Mouse (Mus musculus): ENCODE data around the gene Clic4. TPM values are rescaled to one million over a fixed set of nuclear protein-coding genes. Genes with fewer than 3 reads are reported as not detected.
"Not testable (repeated sequence)": the region's sequence is repeated elsewhere in the genome, so short reads cannot be mapped to it uniquely, and the experiment has no call there.

The Clic4 gene
- polyA plus RNA-seq, 1 experiment from 2014 or later: 95.3 TPM

- Histone ChIP-seq H3K9me3 (ENCODE audit: control insufficient read depth, low read depth, low read length) (no peaks in the 10 kb centered on the region), H3K27ac (ENCODE audit: low read length) (no peak overlapping the region), H3K4me3 (ENCODE audit: low read depth, low read length) (no peak overlapping the region), H3K4me2 (replicated peaks; ENCODE audit: low read depth, low read length) (no peak overlapping the region), H3K4me1 (ENCODE audit: control insufficient read depth, insufficient read depth, low read length) (no peaks in the 10 kb centered on the region), H3K9ac (replicated peaks; ENCODE audit: low read depth, low read length) (no peak overlapping the region), H3K27me3 (ENCODE audit: control insufficient read depth, insufficient read depth, low read length) (no peaks in the 10 kb centered on the region), H3K36me3 (ENCODE audit: control insufficient read depth, insufficient read depth, low read length) (no peaks in the 10 kb centered on the region)
- WGBS: 75% methylated on average over 8 of the region's 8 CpGs
- ATAC-seq (ENCODE audit: insufficient number of reproducible peaks, insufficient read depth, low FRiP score, low read depth): no peak
Measured at GRCm38 (mm10) chr4:135197857-135198256, 74.8 kb downstream of the Clic4 start.

DNA sequence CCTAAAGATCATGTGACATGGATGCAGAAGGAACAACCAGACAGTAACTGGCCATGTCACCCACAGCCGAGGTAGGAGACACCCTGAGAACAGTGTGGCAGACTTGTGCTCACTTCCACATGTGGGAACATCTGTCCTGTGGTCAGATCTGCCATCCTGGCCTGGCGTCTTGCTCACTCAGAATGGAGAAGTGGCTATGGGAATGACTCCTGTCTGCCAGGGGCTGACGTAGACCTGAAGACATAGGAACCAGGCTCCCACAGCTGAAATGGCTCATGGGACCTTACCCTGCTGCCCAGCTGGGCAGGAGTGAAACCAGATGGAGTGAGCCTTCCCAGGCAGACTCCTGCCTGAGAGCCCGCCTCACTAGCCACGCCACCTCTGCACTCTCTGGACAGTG lies 79.8 kb downstream of the Clic4 start:
- no peaks in the 10 kb centered on the region for H3K9me3 ChIP-seq (ENCODE audit: control insufficient read depth, low read depth, low read length)
- H3K27me3 ChIP-seq (ENCODE audit: control insufficient read depth, insufficient read depth, low read length): no peaks in the 10 kb centered on the region
- no peaks in the 10 kb centered on the region for H3K4me1 ChIP-seq (ENCODE audit: control insufficient read depth, insufficient read depth, low read length)
- H3K36me3 ChIP-seq (ENCODE audit: control insufficient read depth, insufficient read depth, low read length): no peaks in the 10 kb centered on the region
- no peak overlapping the region for H3K9ac ChIP-seq (replicated peaks; ENCODE audit: low read depth, low read length)
- H3K27ac ChIP-seq (ENCODE audit: low read length): no peak overlapping the region
- 62% methylated on average over 5 of the region's 5 CpGs for WGBS
- no peak overlapping the region for H3K4me2 ChIP-seq (replicated peaks; ENCODE audit: low read depth, low read length)
- no peak overlapping the region for H3K4me3 ChIP-seq (ENCODE audit: low read depth, low read length)
- no peak for ATAC-seq (ENCODE audit: insufficient number of reproducible peaks, insufficient read depth, low FRiP score, low read depth)

DNA sequence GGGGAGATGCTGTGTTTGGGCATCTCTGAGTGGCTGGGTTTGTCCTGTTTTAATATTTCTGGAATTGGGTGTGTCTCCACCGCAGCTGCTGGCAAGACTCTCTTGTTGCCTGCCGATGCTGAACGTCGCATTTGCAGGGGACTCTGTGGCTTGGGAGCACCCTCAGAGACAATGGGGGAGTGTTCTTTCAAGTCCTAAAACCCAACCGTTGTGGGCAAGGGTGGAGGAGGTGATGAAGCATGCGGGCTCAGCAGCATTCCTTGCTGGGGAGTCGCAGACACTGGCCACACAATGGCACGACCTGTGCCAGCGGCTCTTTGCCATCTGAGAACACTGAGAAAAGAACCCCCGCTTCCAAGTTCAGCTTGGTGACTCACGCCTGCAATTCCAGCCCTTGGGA lies 81.0 kb downstream of the Clic4 start:
- Histone ChIP-seq H3K27ac (ENCODE audit: low read length) (no peak overlapping the region), H3K27me3 (ENCODE audit: control insufficient read depth, insufficient read depth, low read length) (no peaks in the 10 kb centered on the region), H3K9ac (replicated peaks; ENCODE audit: low read depth, low read length) (no peak overlapping the region), H3K36me3 (ENCODE audit: control insufficient read depth, insufficient read depth, low read length) (no peaks in the 10 kb centered on the region), H3K9me3 (ENCODE audit: control insufficient read depth, low read depth, low read length) (no peaks in the 10 kb centered on the region), H3K4me2 (replicated peaks; ENCODE audit: low read depth, low read length) (no peak overlapping the region), H3K4me3 (ENCODE audit: low read depth, low read length) (no peak overlapping the region), H3K4me1 (ENCODE audit: control insufficient read depth, insufficient read depth, low read length) (no peaks in the 10 kb centered on the region)
- 80% methylated on average over 11 of the region's 11 CpGs for WGBS
- no peak for ATAC-seq (ENCODE audit: insufficient number of reproducible peaks, insufficient read depth, low FRiP score, low read depth)

DNA sequence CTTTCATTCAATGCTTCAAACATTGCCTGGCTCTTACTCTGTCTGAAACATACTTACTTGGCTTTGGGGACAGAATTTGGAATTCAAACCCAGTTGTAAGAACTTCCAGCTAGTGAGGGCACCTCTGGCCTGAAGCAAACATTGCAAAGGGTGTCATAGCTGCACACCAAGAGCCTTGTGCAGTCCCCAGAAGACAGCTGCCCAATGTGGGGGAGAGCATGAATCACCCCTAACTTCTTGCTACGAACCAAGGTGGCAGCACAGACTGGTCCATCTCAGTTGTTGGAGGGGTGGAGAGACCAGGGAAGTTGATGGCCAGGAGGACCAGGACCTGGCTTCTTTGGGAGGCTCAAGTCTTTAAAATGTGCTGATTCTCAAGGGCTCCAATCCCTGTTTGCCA lies 81.4 kb downstream of the Clic4 start:
- no peak overlapping the region for H3K27ac ChIP-seq (ENCODE audit: low read length)
- ATAC-seq (ENCODE audit: insufficient number of reproducible peaks, insufficient read depth, low FRiP score, low read depth): no peak
- no peak overlapping the region for H3K9ac ChIP-seq (replicated peaks; ENCODE audit: low read depth, low read length)
- no peaks in the 10 kb centered on the region for H3K4me1 ChIP-seq (ENCODE audit: control insufficient read depth, insufficient read depth, low read length)
- H3K4me2 ChIP-seq (replicated peaks; ENCODE audit: low read depth, low read length): no peak overlapping the region
- no peaks in the 10 kb centered on the region for H3K36me3 ChIP-seq (ENCODE audit: control insufficient read depth, insufficient read depth, low read length)
- no peak overlapping the region for H3K4me3 ChIP-seq (ENCODE audit: low read depth, low read length)
- no peaks in the 10 kb centered on the region for H3K9me3 ChIP-seq (ENCODE audit: control insufficient read depth, low read depth, low read length)
- H3K27me3 ChIP-seq (ENCODE audit: control insufficient read depth, insufficient read depth, low read length): no peaks in the 10 kb centered on the region
- WGBS: 83% methylated on average over 1 of the region's 1 CpGs

- 77% methylated on average over 1 of the region's 1 CpGs for WGBS
- Histone ChIP-seq H3K4me3 (ENCODE audit: low read depth, low read length) (no peak overlapping the region), H3K4me1 (ENCODE audit: control insufficient read depth, insufficient read depth, low read length) (no peaks in the 10 kb centered on the region), H3K9ac (replicated peaks; ENCODE audit: low read depth, low read length) (no peak overlapping the region), H3K36me3 (ENCODE audit: control insufficient read depth, insufficient read depth, low read length) (no peaks in the 10 kb centered on the region), H3K27ac (ENCODE audit: low read length) (no peak overlapping the region), H3K4me2 (replicated peaks; ENCODE audit: low read depth, low read length) (no peak overlapping the region), H3K9me3 (ENCODE audit: control insufficient read depth, low read depth, low read length) (no peaks in the 10 kb centered on the region), H3K27me3 (ENCODE audit: control insufficient read depth, insufficient read depth, low read length) (no peaks in the 10 kb centered on the region)
- ATAC-seq (ENCODE audit: insufficient number of reproducible peaks, insufficient read depth, low FRiP score, low read depth): no peak
Measured at GRCm38 (mm10) chr4:135190364-135190763, 82.2 kb downstream of the Clic4 start.

GRCm38 (mm10) chr4:135189452-135190008 lies 83.1 kb downstream of the Clic4 start:
- 81% methylated on average over 12 of the region's 12 CpGs for WGBS
- no peak for ATAC-seq (ENCODE audit: insufficient number of reproducible peaks, insufficient read depth, low FRiP score, low read depth)
- no peaks in the 10 kb centered on the region for H3K27me3 ChIP-seq (ENCODE audit: control insufficient read depth, insufficient read depth, low read length)

DNA sequence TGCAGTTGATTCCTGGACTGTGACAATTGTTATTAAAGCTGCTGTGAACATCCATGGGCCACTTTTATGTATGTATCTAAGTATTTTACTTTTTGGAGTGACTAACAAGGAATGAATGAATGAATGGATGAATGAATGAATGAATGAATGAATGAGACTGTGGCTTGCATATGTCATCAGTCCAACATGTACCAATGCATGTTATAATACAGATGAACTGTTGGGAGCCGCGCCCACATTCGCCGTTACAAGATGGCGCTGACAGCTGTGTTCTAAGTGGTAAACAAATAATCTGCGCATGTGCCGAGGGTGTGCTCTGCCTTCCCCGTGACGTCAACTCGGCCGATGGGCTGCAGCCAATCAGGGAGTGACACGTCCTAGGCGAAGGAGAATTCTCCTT lies 88.3 kb downstream of the Clic4 start:
- not testable (repeated sequence) for H3K27me3 ChIP-seq (ENCODE audit: control insufficient read depth, insufficient read depth, low read length); H3K4me3 ChIP-seq (ENCODE audit: low read depth, low read length); H3K4me2 ChIP-seq (replicated peaks; ENCODE audit: low read depth, low read length); H3K9me3 ChIP-seq (ENCODE audit: control insufficient read depth, low read depth, low read length); H3K4me1 ChIP-seq (ENCODE audit: control insufficient read depth, insufficient read depth, low read length); H3K27ac ChIP-seq (ENCODE audit: low read length); H3K9ac ChIP-seq (replicated peaks; ENCODE audit: low read depth, low read length); ATAC-seq (ENCODE audit: insufficient number of reproducible peaks, insufficient read depth, low FRiP score, low read depth); H3K36me3 ChIP-seq (ENCODE audit: control insufficient read depth, insufficient read depth, low read length)
- WGBS: 96% methylated on average over 6 of the region's 13 CpGs

More at GRCm38 (mm10) chr4:135189452-135190008, 83.1 kb downstream of the Clic4 start:
- Histone ChIP-seq H3K9me3 (ENCODE audit: control insufficient read depth, low read depth, low read length) (no peaks in the 10 kb centered on the region), H3K4me1 (ENCODE audit: control insufficient read depth, insufficient read depth, low read length) (no peaks in the 10 kb centered on the region), H3K27ac (ENCODE audit: low read length) (no peak overlapping the region), H3K36me3 (ENCODE audit: control insufficient read depth, insufficient read depth, low read length) (no peaks in the 10 kb centered on the region), H3K9ac (replicated peaks; ENCODE audit: low read depth, low read length) (no peak overlapping the region), H3K4me2 (replicated peaks; ENCODE audit: low read depth, low read length) (no peak overlapping the region), H3K4me3 (ENCODE audit: low read depth, low read length) (no peak overlapping the region)

GRCm38 (mm10) chr4:135181819-135182218 lies 90.8 kb downstream of the Clic4 start:
- Histone ChIP-seq H3K27me3 (ENCODE audit: control insufficient read depth, insufficient read depth, low read length) (no peaks in the 10 kb centered on the region), H3K4me3 (ENCODE audit: low read depth, low read length) (no peak overlapping the region), H3K9ac (replicated peaks; ENCODE audit: low read depth, low read length) (no peak overlapping the region), H3K27ac (ENCODE audit: low read length) (no peak overlapping the region), H3K9me3 (ENCODE audit: control insufficient read depth, low read depth, low read length) (no peaks in the 10 kb centered on the region), H3K4me2 (replicated peaks; ENCODE audit: low read depth, low read length) (no peak overlapping the region), H3K36me3 (ENCODE audit: control insufficient read depth, insufficient read depth, low read length) (no peaks in the 10 kb centered on the region), H3K4me1 (ENCODE audit: control insufficient read depth, insufficient read depth, low read length) (no peaks in the 10 kb centered on the region)
- ATAC-seq (ENCODE audit: insufficient number of reproducible peaks, insufficient read depth, low FRiP score, low read depth): no peak
- WGBS: 85% methylated on average over 4 of the region's 4 CpGs

DNA sequence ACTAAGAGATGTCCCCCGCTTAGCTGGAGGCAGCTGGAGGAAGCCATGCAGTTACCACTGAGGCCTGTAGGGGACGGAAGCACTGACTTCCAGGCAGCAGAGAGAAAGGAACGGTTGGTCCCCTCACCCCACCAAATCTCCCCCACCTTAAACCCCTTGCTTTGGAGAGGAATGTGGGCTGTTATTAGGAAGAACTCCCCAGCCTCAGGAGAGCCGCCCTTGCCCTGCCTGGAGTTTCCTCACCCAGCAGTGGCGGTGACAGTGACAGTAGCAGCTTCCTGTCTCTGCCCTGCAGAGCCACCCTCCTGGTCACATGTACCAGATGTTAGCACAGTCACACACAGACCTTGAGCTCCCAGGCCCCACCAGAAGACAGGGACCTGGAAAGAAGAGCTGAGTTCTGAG lies 93.5 kb downstream of the Clic4 start:
- WGBS: 33% methylated on average over 5 of the region's 5 CpGs
- Histone ChIP-seq H3K4me2 (replicated peaks; ENCODE audit: low read depth, low read length) (no peak overlapping the region), H3K27me3 (ENCODE audit: control insufficient read depth, insufficient read depth, low read length) (no peaks in the 10 kb centered on the region), H3K9ac (replicated peaks; ENCODE audit: low read depth, low read length) (no peak overlapping the region), H3K4me3 (ENCODE audit: low read depth, low read length) (no peak overlapping the region), H3K9me3 (ENCODE audit: control insufficient read depth, low read depth, low read length) (no peaks in the 10 kb centered on the region), H3K4me1 (ENCODE audit: control insufficient read depth, insufficient read depth, low read length) (0 out of 2 replicates have a peak, but pooled peaks cover 4% of the 10 kb centered on the region), H3K36me3 (ENCODE audit: control insufficient read depth, insufficient read depth, low read length) (no peaks in the 10 kb centered on the region), H3K27ac (ENCODE audit: low read length) (no peak overlapping the region)
- no peak for ATAC-seq (ENCODE audit: insufficient number of reproducible peaks, insufficient read depth, low FRiP score, low read depth)

Data from stomach, embryonic 14.5 days (tissue).